Mouse (Mus musculus) lung, embryonic 15.5 days (tissue): ENCODE measurements around the gene Eif4a1. TPM values are rescaled to one million over a fixed set of nuclear protein-coding genes. Genes with fewer than 3 reads are reported as not detected.
A peak's percentile ranks its signal among the peaks of the same experiment; 100 is the strongest.

Experiments
- ATAC-seq: fragments of 200-750 bp; cut with Nextera tagmentation; 2 replicates; pipeline ENCODE4 v1.8.0; 2017; ENCODE audit warnings: moderate number of reproducible peaks, borderline replicate concordance; ENCODE audit not compliant: low FRiP score, low TSS enrichment; ENCODE audit errors: extremely low read depth
- H3K27ac ChIP-seq: fragments of 300-500 bp; sonication (generic); 2 replicates; pipeline ENCODE4 v1.5.1; 2015; ENCODE audit warnings: moderate library complexity, mild to moderate bottlenecking, inconsistent platforms
- H3K27me3 ChIP-seq: fragments of 300-500 bp; sonication (generic); 2 replicates; pipeline ENCODE4 v1.6.1; 2015; ENCODE audit warnings: inconsistent platforms
- H3K36me3 ChIP-seq: fragments of 300-500 bp; sonication (generic); 2 replicates; pipeline ENCODE4 v1.6.1; 2015; ENCODE audit warnings: inconsistent platforms
- H3K4me1 ChIP-seq: fragments of 300-500 bp; sonication (generic); 2 replicates; pipeline ENCODE4 v1.6.1; 2015; ENCODE audit warnings: inconsistent platforms
- H3K4me2 ChIP-seq: fragments of 300-500 bp; sonication (generic); 2 replicates; pipeline ENCODE4 v1.6.1; 2015; ENCODE audit warnings: inconsistent platforms, mild to moderate bottlenecking, moderate library complexity
- H3K4me3 ChIP-seq: fragments of 300-500 bp; sonication (generic); 2 replicates; pipeline ENCODE4 v1.5.1; 2015; ENCODE audit warnings: mild to moderate bottlenecking, inconsistent platforms
- H3K9ac ChIP-seq: fragments of 300-500 bp; sonication (generic); 2 replicates; pipeline ENCODE4 v1.6.1; 2015; ENCODE audit warnings: inconsistent platforms
- H3K9me3 ChIP-seq: fragments of 300-500 bp; sonication (generic); 2 replicates; pipeline ENCODE4 v1.6.1; 2016; ENCODE audit warnings: inconsistent platforms
- WGBS: fragments of 180-500 bp; shearing (Covaris S2); methylation state at CpG from one replicate; pipeline ENCODE4 v1.1.7; 2015; 5-methylcytosine and 5-hydroxymethylcytosine counted together
- polyA plus RNA-seq: library from polyadenylated mRNA; unstranded; fragments of >200 nt; fragmentation: Nextera tagmentation; extraction: Ambion mirVana; gene quantifications from 2 replicates; pipeline ENCODE4 v1.2.1, GENCODE M21; 2015

The Eif4a1 gene
- 595 and 603 TPM in 2 replicates for polyA plus RNA-seq

DNA sequence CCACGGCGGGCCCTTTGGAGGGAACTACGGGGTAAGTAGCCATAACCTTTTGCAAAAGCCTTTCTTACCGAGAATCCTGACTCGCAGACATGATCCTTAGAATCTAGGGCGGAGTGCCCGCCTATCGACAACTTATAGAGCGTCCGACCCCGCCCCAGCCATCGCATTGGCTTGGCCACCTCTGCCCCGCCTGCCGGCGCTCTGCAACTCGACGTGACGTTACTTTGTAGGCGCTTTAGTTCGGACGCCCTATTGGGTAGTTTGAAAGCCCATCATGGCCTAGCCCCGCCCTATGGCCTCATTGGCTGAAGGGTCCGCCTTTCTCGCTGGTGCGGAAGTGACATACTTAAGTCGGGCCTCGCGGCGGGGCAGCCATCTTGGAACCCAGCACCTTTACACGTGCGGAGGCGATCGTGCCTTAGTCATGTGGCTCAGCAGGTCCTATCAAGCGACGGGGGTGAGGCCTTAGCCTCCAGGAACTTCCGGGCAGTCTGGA, at the start of gene Eif4a1:
TSS of gene Eif4a1 (minus strand) at position 213 of the 496 bp plus-strand sequence.
- under 1% methylated on average over 36 of the region's 36 CpGs for WGBS

DNA sequence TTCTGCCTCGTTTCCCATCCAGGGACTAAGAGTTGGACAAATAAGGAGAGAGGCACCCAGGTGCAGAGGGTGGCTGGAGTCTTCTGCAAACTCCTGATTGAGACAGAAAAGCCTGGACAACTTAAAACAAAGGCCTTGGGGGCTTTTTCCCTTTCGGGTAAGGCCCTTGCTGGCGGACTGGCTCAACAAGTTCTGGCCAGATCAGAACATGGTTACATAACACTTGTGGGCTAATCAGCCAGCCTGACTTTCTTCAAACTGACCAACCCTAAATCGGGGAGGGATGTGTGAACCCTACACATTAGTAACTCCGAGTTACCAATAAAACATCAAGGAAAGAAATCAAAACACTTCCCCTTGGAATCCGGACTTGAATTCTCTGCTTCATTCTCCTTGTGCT, 48.6 kb upstream of the Eif4a1 start:
- Histone ChIP-seq H3K9ac (no peak overlapping the region), H3K4me2 (no peak overlapping the region), H3K27ac (no peak overlapping the region), H3K9me3 (no peaks in the 10 kb centered on the region), H3K4me3 (no peak overlapping the region), H3K4me1 (peaks cover 9% of the 10 kb centered on the region), H3K36me3 (no peaks in the 10 kb centered on the region), H3K27me3 (no peaks in the 10 kb centered on the region)
- no peak for ATAC-seq
- WGBS, result 49% methylated on average over 6 of the region's 6 CpGs

More for the DNA sequence above, at the start of gene Eif4a1:
- ATAC-seq, result peak; percentile 98
- Histone ChIP-seq H3K4me3 (peak within 1 kb of the TSS; percentile 95), H3K9me3 (no peaks in the 10 kb centered on the region), H3K27me3 (no peaks in the 10 kb centered on the region), H3K9ac (peak within 1 kb of the TSS; percentile 99), H3K4me1 (peaks cover 28% of the 10 kb centered on the region), H3K27ac (peak within 1 kb of the TSS; percentile 95), H3K36me3 (peaks cover 73% of the 10 kb centered on the region), H3K4me2 (peak within 1 kb of the TSS; percentile 85)

DNA sequence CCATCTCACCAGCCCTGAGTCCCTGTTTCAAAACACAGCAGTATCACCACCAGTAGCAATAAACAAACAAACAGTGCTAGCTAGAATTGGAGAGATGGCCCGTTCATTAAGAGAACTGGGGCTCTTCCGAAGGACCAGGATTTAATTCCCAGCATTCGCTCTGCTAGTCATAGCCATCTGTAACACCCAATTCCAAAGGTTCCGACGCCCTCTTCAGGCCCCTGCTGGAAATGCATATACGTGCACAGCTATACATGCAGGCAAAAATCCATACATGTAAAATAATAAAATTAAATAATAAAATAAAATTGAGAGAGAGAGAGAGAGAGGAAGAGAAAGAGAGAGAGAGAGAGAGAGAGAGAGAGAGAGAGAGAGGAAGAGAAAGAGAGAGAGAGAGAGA, 47.2 kb upstream of the Eif4a1 start:
- Histone ChIP-seq H3K27ac (no peak overlapping the region), H3K9ac (no peak overlapping the region), H3K36me3 (no peaks in the 10 kb centered on the region), H3K9me3 (no peaks in the 10 kb centered on the region), H3K4me1 (peaks cover 10% of the 10 kb centered on the region), H3K4me2 (no peak overlapping the region), H3K4me3 (no peak overlapping the region), H3K27me3 (no peaks in the 10 kb centered on the region)
- no peak for ATAC-seq
- WGBS, result 61% methylated on average over 6 of the region's 6 CpGs

DNA sequence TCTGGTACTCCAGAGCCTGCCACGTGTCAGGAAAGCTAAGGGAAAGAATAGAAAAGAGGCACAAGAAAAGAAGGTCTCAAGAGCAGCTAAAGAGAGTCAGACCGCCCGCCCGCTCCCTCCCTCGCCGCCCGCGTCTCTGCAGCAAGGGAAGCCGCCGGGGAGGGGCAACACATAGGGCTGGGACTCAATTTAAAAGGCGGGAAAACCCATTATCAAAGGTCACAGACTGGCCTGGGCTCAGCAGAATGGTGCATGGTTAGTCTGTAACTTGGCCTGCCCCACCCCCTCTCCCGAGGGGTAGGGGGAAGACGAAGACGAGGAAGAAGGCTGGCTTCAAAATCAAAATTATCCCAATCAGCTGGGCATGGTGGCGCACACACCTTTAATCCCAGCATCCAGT, 46.4 kb upstream of the Eif4a1 start:
- Histone ChIP-seq H3K9ac (no peak overlapping the region), H3K27ac (no peak overlapping the region), H3K4me2 (peak overlapping the region; percentile 2; the same call in 1 of the 2 replicates), H3K4me1 (peaks cover 10% of the 10 kb centered on the region), H3K4me3 (no peak overlapping the region), H3K27me3 (no peaks in the 10 kb centered on the region), H3K9me3 (no peaks in the 10 kb centered on the region), H3K36me3 (no peaks in the 10 kb centered on the region)
- ATAC-seq, result no peak
- WGBS, result 28% methylated on average over 15 of the region's 15 CpGs

DNA sequence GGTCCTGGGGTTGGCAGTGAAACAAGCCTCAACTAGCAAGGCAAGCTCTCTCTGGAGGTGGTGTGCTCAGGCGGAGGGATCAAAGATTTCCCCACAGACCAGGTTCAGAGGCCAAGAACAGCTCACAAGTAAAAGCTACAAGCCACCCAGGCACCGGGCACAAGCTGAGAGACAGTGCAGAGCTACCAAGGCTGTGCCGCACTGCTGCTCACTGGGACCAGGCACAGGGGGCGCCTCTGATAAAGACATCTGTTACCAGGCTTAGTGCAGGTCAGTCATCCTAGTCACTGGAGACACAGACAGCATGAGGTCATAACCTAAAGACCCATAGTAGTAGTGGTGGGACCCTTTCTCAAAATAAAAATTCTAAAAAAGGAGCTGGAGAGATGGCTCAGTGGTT, 44.7 kb upstream of the Eif4a1 start:
- H3K36me3 ChIP-seq, result no peaks in the 10 kb centered on the region
- no peak for ATAC-seq
- H3K4me3 ChIP-seq, result no peak overlapping the region
- no peaks in the 10 kb centered on the region for H3K9me3 ChIP-seq
- WGBS, result 62% methylated on average over 4 of the region's 4 CpGs
- H3K27me3 ChIP-seq, result no peaks in the 10 kb centered on the region
- H3K27ac ChIP-seq, result no peak overlapping the region
- H3K4me1 ChIP-seq, result peaks cover 10% of the 10 kb centered on the region
- H3K9ac ChIP-seq, result no peak overlapping the region
- H3K4me2 ChIP-seq, result no peak overlapping the region

DNA sequence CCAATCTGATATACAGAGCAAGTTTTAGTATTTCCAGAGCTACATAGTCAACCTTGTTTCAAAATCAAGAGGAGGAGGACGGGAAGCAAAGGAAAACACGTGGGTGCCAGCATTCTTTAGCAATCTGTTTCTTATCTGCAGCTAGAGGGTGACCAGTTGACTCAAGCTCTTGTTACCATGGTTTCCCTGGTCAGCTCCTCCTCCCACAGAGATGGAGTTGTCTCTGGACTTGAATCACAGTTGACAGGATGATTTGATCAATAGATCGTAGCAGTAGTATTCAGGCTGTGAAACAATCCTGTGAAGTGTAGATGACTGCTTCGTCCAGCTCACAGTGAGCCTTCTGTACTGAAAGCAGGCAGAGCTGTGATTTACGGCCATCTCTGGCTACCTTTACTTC, 43.7 kb upstream of the Eif4a1 start:
- Histone ChIP-seq H3K4me3 (no peak overlapping the region), H3K27me3 (no peaks in the 10 kb centered on the region), H3K4me1 (peaks cover 10% of the 10 kb centered on the region), H3K9me3 (no peaks in the 10 kb centered on the region), H3K4me2 (no peak overlapping the region), H3K36me3 (no peaks in the 10 kb centered on the region), H3K27ac (no peak overlapping the region), H3K9ac (no peak overlapping the region)
- 10% methylated on average over 5 of the region's 5 CpGs for WGBS
- ATAC-seq, result no peak

DNA sequence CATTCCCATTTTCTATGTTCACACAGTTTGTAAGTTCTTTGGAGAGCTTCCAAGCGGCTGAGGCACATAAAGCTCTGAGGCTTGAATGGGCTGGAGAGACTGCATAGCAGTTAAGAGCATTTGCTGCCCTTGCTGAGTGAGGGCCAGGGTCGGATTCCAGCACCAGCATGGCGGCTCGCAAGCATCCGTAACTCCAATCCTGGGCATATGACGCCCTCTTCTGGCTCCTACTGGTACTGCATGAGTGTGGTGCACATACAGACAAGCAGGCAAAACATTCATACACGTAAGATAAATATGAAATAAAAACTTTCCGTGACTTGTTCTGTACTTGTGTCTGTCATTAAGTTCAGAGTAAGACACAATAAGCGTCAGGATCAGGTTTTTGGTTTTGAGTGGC, 43.3 kb upstream of the Eif4a1 start:
- Histone ChIP-seq H3K4me1 (peaks cover 10% of the 10 kb centered on the region), H3K4me2 (no peak overlapping the region), H3K27ac (no peak overlapping the region), H3K9ac (no peak overlapping the region), H3K27me3 (no peaks in the 10 kb centered on the region), H3K9me3 (no peaks in the 10 kb centered on the region), H3K36me3 (no peaks in the 10 kb centered on the region), H3K4me3 (no peak overlapping the region)
- 55% methylated on average over 9 of the region's 9 CpGs for WGBS
- no peak for ATAC-seq

DNA sequence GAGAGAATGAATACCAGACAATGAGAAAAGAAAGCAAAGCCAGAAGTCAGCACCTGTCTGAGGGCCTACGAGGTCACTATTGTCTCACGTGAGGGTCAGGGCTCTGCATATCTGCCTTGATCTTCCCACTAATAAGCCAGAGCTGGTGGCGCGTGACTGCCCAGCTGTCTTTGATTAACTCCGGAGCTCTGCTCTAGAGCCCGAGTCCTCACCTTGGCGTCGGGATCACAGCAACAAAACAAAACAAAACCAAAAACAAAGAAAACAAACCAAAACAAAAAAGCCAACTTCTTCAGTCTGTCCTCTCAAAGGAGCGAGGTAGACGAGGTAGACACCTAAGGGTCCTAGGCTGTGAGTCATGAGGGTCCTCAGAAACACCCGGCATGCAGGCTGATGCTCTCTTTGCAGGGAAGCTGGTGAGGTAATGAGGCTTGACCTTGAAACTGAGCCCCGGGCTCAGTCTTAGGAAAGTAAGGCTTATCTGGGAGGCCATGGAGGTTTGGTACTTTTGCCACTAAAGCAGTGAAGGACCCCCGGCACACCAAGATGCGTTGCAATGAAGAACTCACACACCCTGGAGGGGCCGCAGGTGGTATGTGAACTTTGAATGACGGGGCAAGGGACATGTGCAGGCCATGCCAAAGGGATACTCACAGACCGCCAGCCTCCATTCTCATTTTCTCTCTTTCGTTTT, 42.6 kb upstream of the Eif4a1 start:
- peaks cover 10% of the 10 kb centered on the region for H3K4me1 ChIP-seq
- H3K4me2 ChIP-seq, result no peak overlapping the region
- H3K4me3 ChIP-seq, result no peak overlapping the region
- no peaks in the 10 kb centered on the region for H3K27me3 ChIP-seq
- H3K9ac ChIP-seq, result no peak overlapping the region
- 68% methylated on average over 18 of the region's 18 CpGs for WGBS
- ATAC-seq, result no peak
- H3K9me3 ChIP-seq, result no peaks in the 10 kb centered on the region
- H3K27ac ChIP-seq, result no peak overlapping the region
- H3K36me3 ChIP-seq, result no peaks in the 10 kb centered on the region

DNA sequence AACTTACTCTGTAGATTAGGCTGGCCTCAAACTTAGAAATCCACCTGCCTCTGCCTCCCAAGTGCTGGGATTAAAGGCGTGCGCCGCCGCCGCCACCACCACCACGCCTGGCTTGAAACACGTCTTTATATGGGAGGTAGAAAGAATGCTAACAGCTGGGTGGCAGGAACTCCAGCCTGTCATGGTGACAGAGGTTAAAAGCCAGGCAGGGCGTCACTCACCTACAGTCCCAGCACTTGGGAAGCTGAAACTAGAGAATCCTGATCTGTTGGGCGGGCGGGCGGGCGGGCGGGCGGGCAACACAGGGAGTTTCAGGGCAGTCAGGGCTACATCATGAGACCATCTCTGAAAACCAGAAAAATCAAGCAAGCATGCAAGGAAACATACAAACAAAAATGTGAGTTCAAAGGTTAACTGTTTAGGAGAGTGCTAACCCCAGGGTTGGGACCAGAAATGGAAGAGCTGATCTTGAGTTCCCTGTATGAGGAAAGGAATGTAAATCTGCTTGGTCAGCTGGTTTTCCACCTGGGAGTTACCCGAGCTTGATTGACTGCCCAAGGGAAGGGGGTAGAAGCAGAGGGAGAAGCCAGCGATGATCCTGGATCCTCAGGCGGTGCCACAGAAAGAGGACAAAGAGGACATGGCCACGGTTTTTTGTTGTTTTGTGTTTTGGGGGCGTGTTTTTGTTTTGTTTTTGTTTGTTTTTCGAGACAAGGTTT, 40.9 kb upstream of the Eif4a1 start:
- Histone ChIP-seq H3K27me3 (no peaks in the 10 kb centered on the region), H3K4me3 (no peak overlapping the region), H3K9me3 (no peaks in the 10 kb centered on the region), H3K4me2 (no peak overlapping the region), H3K27ac (no peak overlapping the region), H3K9ac (no peak overlapping the region), H3K36me3 (no peaks in the 10 kb centered on the region), H3K4me1 (peaks cover 6% of the 10 kb centered on the region; the same call in 1 of the 2 replicates)
- no peak for ATAC-seq
- 80% methylated on average over 20 of the region's 20 CpGs for WGBS

DNA sequence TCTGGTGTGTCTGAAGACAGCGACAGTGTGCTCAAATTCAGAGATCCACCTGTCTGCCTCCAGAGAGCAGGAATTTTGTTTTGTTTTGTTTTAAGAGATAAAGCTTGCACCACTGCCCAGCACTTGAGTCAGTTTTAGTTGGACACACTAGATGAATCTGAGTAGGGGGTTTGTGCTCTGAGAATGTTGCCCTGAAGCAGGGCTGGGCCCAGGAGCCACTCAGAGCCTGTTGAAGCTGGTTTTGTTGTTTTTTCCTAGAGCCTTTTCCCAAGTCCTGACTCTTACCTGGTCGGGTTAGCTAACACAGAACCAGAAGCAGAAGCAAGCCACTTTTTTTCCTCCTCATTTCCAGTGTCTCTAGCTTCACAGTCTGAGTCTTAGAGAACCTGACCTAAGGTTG, 38.9 kb upstream of the Eif4a1 start:
- Histone ChIP-seq H3K4me2 (no peak overlapping the region), H3K9ac (no peak overlapping the region), H3K4me1 (peaks cover 4% of the 10 kb centered on the region; the same call in 1 of the 2 replicates), H3K27ac (no peak overlapping the region), H3K27me3 (no peaks in the 10 kb centered on the region), H3K9me3 (no peaks in the 10 kb centered on the region), H3K4me3 (no peak overlapping the region), H3K36me3 (no peaks in the 10 kb centered on the region)
- no peak for ATAC-seq
- 56% methylated on average over 2 of the region's 2 CpGs for WGBS

DNA sequence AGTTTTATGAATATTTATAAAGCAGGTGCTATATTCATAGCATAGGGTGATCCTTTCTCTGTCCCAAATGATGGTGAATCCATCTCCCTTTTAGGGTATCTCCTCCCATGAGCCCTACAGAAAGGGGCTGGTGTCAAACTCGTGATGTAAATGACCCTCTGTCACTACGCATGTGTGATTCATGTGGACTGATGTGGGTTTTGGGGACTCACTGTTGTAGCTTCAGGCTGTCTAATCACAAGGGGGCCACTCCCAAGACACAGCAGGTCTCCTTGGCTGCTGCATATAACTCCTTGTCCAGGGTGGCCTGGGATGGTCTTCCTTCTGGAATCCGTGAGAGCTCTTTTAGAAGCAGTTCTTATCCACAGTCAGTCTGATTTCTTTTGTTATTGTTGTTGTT, 38.2 kb upstream of the Eif4a1 start:
- no peaks in the 10 kb centered on the region for H3K4me1 ChIP-seq

More for the DNA sequence above, 38.2 kb upstream of the Eif4a1 start:
- no peaks in the 10 kb centered on the region for H3K9me3 ChIP-seq
- no peak overlapping the region for H3K27ac ChIP-seq
- WGBS, result 72% methylated on average over 3 of the region's 3 CpGs
- ATAC-seq, result no peak
- no peaks in the 10 kb centered on the region for H3K36me3 ChIP-seq
- H3K4me3 ChIP-seq, result no peak overlapping the region
- H3K9ac ChIP-seq, result no peak overlapping the region
- no peak overlapping the region for H3K4me2 ChIP-seq
- no peaks in the 10 kb centered on the region for H3K27me3 ChIP-seq
